Mouse (Mus musculus) forebrain, postnatal 0 days (tissue): ENCODE data around the gene Atg2a. TPM values are rescaled to one million over a fixed set of nuclear protein-coding genes. Genes with fewer than 3 reads are reported as not detected.

ENCODE experiments used
- ATAC-seq: fragments of 200-750 bp; cut with Nextera tagmentation; 2 replicates; pipeline ENCODE4 v1.8.0; 2017; ENCODE audit warnings: mild to moderate bottlenecking, moderate library complexity
- DNase-seq: peaks from one replicate; pipeline ENCODE4 v3.0.0-alpha.2; 2015
- H3K27ac ChIP-seq: fragments of 300-500 bp; sonication (generic); 2 replicates; pipeline ENCODE4 v1.5.1; 2014; ENCODE audit warnings: low read depth, mild to moderate bottlenecking, antibody characterized with exemption, low read length, moderate library complexity, mixed read lengths
- H3K27me3 ChIP-seq: fragments of 300-500 bp; sonication (generic); 2 replicates; pipeline ENCODE4 v1.6.1; 2014; ENCODE audit warnings: mild to moderate bottlenecking, low read length, mixed read lengths; ENCODE audit not compliant: insufficient read depth
- H3K36me3 ChIP-seq: fragments of 300-500 bp; sonication (generic); 2 replicates; pipeline ENCODE4 v1.6.1; 2014; ENCODE audit warnings: mild to moderate bottlenecking, moderate library complexity; ENCODE audit not compliant: insufficient read depth
- H3K4me1 ChIP-seq: fragments of 300-500 bp; sonication (generic); 2 replicates; pipeline ENCODE4 v1.6.1; 2014; ENCODE audit warnings: antibody characterized with exemption; ENCODE audit not compliant: insufficient read depth
- H3K4me2 ChIP-seq: fragments of 300-500 bp; sonication (generic); 2 replicates; pipeline ENCODE4 v1.6.1; 2014; ENCODE audit warnings: low read depth, mild to moderate bottlenecking, moderate library complexity
- H3K4me3 ChIP-seq: fragments of 300-500 bp; sonication (generic); 2 replicates; pipeline ENCODE4 v1.5.1; 2014; ENCODE audit warnings: low read depth, low read length, mixed read lengths
- H3K9ac ChIP-seq: fragments of 300-500 bp; sonication (generic); 2 replicates; pipeline ENCODE4 v1.6.1; 2014; ENCODE audit warnings: mild to moderate bottlenecking
- H3K9me3 ChIP-seq: fragments of 300-500 bp; sonication (generic); 2 replicates; pipeline ENCODE4 v1.6.1; 2016; ENCODE audit warnings: low read length
- CTCF ChIP-seq: sonication (generic); IDR thresholded peaks from 2 replicates; pipeline ENCODE4 v1.5.1; 2016; ENCODE audit warnings: antibody characterized with exemption, control low read depth, low read depth
- WGBS: fragments of 180-500 bp; shearing (Covaris S2); extraction: QIAGEN DNeasy Blood & Tissue Kit; methylation state at CpG from one replicate; pipeline ENCODE4 v1.1.7; 2014; 5-methylcytosine and 5-hydroxymethylcytosine counted together
- polyA plus RNA-seq: library from polyadenylated mRNA; unstranded; fragments of >200 nt; fragmentation: Nextera tagmentation; extraction: Ambion mirVana; gene quantifications from 2 replicates; pipeline ENCODE4 v1.2.1, GENCODE M21; 2015
- total RNA-seq: library from RNA; depleted of rRNA; stranded (reverse); fragments of >200 nt; gene quantifications from 2 replicates; pipeline ENCODE4 v1.2.3, GENCODE M21; 2014

Gene Atg2a
- total and polyA plus RNA-seq, 2 experiments from 2014 or later = 7.6 to 26.7 TPM

GRCm38 (mm10) chr19:6236053-6236441, 5.4 kb upstream of the Atg2a start:
- WGBS = 2% methylated on average over 9 of the region's 9 CpGs
- H3K9ac ChIP-seq = peak overlapping the region; percentile 69
- peaks cover 11% of the 10 kb centered on the region for H3K4me1 ChIP-seq
- H3K4me2 ChIP-seq = peak overlapping the region; percentile 92
- no peaks in the 10 kb centered on the region for H3K9me3 ChIP-seq
- no peaks in the 10 kb centered on the region for H3K27me3 ChIP-seq
- peak; percentile 92 for DNase-seq
- peak overlapping the region; percentile 84 for H3K27ac ChIP-seq
- H3K36me3 ChIP-seq = peaks cover 26% of the 10 kb centered on the region
- no peak for TF ChIP-seq CTCF
- ATAC-seq = peak; percentile 93
- peak overlapping the region; percentile 79 for H3K4me3 ChIP-seq

- TF ChIP-seq CTCF = no peak
- Histone ChIP-seq H3K27ac (no peak overlapping the region), H3K4me2 (no peak overlapping the region), H3K9me3 (no peaks in the 10 kb centered on the region), H3K9ac (no peak overlapping the region), H3K4me3 (no peak overlapping the region), H3K4me1 (peaks cover 11% of the 10 kb centered on the region), H3K36me3 (peaks cover 18% of the 10 kb centered on the region), H3K27me3 (no peaks in the 10 kb centered on the region)
- WGBS = 70% methylated on average over 7 of the region's 7 CpGs
- DNase-seq = no peak
- ATAC-seq = no peak
Observed at GRCm38 (mm10) chr19:6236842-6237241, 4.6 kb upstream of the Atg2a start.

GRCm38 (mm10) chr19:6238740-6239139, 2.7 kb upstream of the Atg2a start:
- no peak overlapping the region for H3K27ac ChIP-seq
- no peak overlapping the region for H3K9ac ChIP-seq
- no peak overlapping the region for H3K4me2 ChIP-seq
- no peak for DNase-seq
- no peaks in the 10 kb centered on the region for H3K27me3 ChIP-seq
- H3K4me1 ChIP-seq = peaks cover 17% of the 10 kb centered on the region
- TF ChIP-seq CTCF = no peak
- no peaks in the 10 kb centered on the region for H3K9me3 ChIP-seq
- H3K4me3 ChIP-seq = no peak overlapping the region
- H3K36me3 ChIP-seq = no peaks in the 10 kb centered on the region
- ATAC-seq = no peak

- Histone ChIP-seq H3K4me1 (peaks cover 10% of the 10 kb centered on the region), H3K9ac (no peak overlapping the region), H3K9me3 (no peaks in the 10 kb centered on the region), H3K27ac (no peak overlapping the region), H3K4me3 (no peak overlapping the region), H3K4me2 (no peak overlapping the region), H3K36me3 (peaks cover 8% of the 10 kb centered on the region), H3K27me3 (no peaks in the 10 kb centered on the region)
- TF ChIP-seq CTCF = no peak
- DNase-seq (no peak), ATAC-seq (no peak)
- WGBS = 85% methylated on average over 1 of the region's 1 CpGs
Observed at GRCm38 (mm10) chr19:6240136-6240535, 1.3 kb upstream of the Atg2a start.

- no peak for DNase-seq
- Histone ChIP-seq H3K36me3 (peaks cover 14% of the 10 kb centered on the region), H3K4me1 (peaks cover 10% of the 10 kb centered on the region), H3K4me3 (peak overlapping the region; percentile 95), H3K27ac (no peak overlapping the region), H3K9ac (no peak overlapping the region), H3K27me3 (no peaks in the 10 kb centered on the region), H3K4me2 (peak overlapping the region; percentile 13; the same call in 1 of the 2 replicates), H3K9me3 (no peaks in the 10 kb centered on the region)
- WGBS = 36% methylated on average over 5 of the region's 5 CpGs
- no peak for ATAC-seq
- no peak for TF ChIP-seq CTCF
Observed at GRCm38 (mm10) chr19:6240725-6241124, 743 bp upstream of the Atg2a start.

- H3K4me3 ChIP-seq = peak overlapping the region; percentile 95
- H3K9ac ChIP-seq = peak overlapping the region; percentile 81
- ATAC-seq (no peak), DNase-seq (peak; percentile 11)
- H3K36me3 ChIP-seq = peaks cover 27% of the 10 kb centered on the region
- WGBS = 4% methylated on average over 4 of the region's 4 CpGs
- H3K4me1 ChIP-seq = peaks cover 6% of the 10 kb centered on the region; the same call in 1 of the 2 replicates
- no peak overlapping the region for H3K27ac ChIP-seq
- peak overlapping the region; percentile 91 for H3K4me2 ChIP-seq
- no peak for TF ChIP-seq CTCF
- H3K9me3 ChIP-seq = no peaks in the 10 kb centered on the region
- no peaks in the 10 kb centered on the region for H3K27me3 ChIP-seq
Observed at GRCm38 (mm10) chr19:6242281-6242680, 813 bp downstream of the Atg2a start.

GRCm38 (mm10) chr19:6243226-6243625, 1.8 kb downstream of the Atg2a start:
- peaks cover 6% of the 10 kb centered on the region; the same call in 1 of the 2 replicates for H3K4me1 ChIP-seq
- H3K27ac ChIP-seq = no peak overlapping the region
- no peak for ATAC-seq
- WGBS = 87% methylated on average over 5 of the region's 5 CpGs
- DNase-seq = no peak
- no peaks in the 10 kb centered on the region for H3K27me3 ChIP-seq
- H3K4me3 ChIP-seq = no peak overlapping the region
- 0 out of 2 replicates have a peak overlapping the region, but pooled peaks have one; percentile 10 for H3K9ac ChIP-seq
- TF ChIP-seq CTCF = no peak
- no peaks in the 10 kb centered on the region for H3K9me3 ChIP-seq
- H3K36me3 ChIP-seq = peaks cover 36% of the 10 kb centered on the region
- no peak overlapping the region for H3K4me2 ChIP-seq
